Mouse (Mus musculus) embryonic facial prominence, embryonic 14.5 days (tissue): Measurements from ENCODE around the gene Pigl. TPM values are rescaled to one million over a fixed set of nuclear protein-coding genes. Genes with fewer than 3 reads are reported as not detected.

Source experiments
- ATAC-seq: fragments of 200-750 bp; cut with Nextera tagmentation; 2 replicates; pipeline ENCODE4 v1.8.0; 2017; ENCODE audit warnings: low read depth, moderate number of reproducible peaks, moderate TSS enrichment
- DNase-seq: peaks from one replicate; pipeline ENCODE4 v3.0.0-alpha.2; 2015; ENCODE audit warnings: low spot score
- H3K27ac ChIP-seq: fragments of 300-500 bp; sonication (generic); replicated peaks from 2 replicates; pipeline ENCODE4 v1.5.1; 2014; ENCODE audit warnings: low read depth, mild to moderate bottlenecking, low read length, moderate library complexity
- H3K27me3 ChIP-seq: fragments of 300-500 bp; sonication (generic); replicated peaks from 2 replicates; pipeline ENCODE4 v1.6.1; 2014; ENCODE audit warnings: low read length; ENCODE audit not compliant: control insufficient read depth, insufficient read depth
- H3K36me3 ChIP-seq: fragments of 300-500 bp; sonication (generic); 2 replicates; pipeline ENCODE4 v1.6.1; 2014; ENCODE audit warnings: low read length, mixed read lengths; ENCODE audit not compliant: control insufficient read depth, insufficient read depth
- H3K4me1 ChIP-seq: fragments of 300-500 bp; sonication (generic); 2 replicates; pipeline ENCODE4 v1.6.1; 2014; ENCODE audit warnings: antibody characterized with exemption, low read length; ENCODE audit not compliant: control insufficient read depth, insufficient read depth
- H3K4me2 ChIP-seq: fragments of 300-500 bp; sonication (generic); 2 replicates; pipeline ENCODE4 v1.6.1; 2014; ENCODE audit warnings: low read depth, mild to moderate bottlenecking, low read length, moderate library complexity, mixed read lengths
- H3K4me3 ChIP-seq: fragments of 300-500 bp; sonication (generic); 2 replicates; pipeline ENCODE4 v1.5.1; 2014; ENCODE audit warnings: low read depth, mild to moderate bottlenecking, low read length
- H3K9ac ChIP-seq: fragments of 300-500 bp; sonication (generic); 2 replicates; pipeline ENCODE4 v1.6.1; 2014; ENCODE audit warnings: low read depth, mild to moderate bottlenecking, low read length, moderate library complexity, mixed read lengths
- H3K9me3 ChIP-seq: fragments of 300-500 bp; sonication (generic); 2 replicates; pipeline ENCODE4 v1.6.1; 2016; ENCODE audit warnings: low read length; ENCODE audit not compliant: control insufficient read depth
- WGBS: fragments of 180-500 bp; shearing (Covaris S2); extraction: QIAGEN DNeasy Blood & Tissue Kit; methylation state at CpG from one replicate; pipeline ENCODE4 v1.1.7; 2014; 5-methylcytosine and 5-hydroxymethylcytosine counted together
- polyA plus RNA-seq: library from polyadenylated mRNA; unstranded; fragments of >200 nt; fragmentation: Nextera tagmentation; extraction: Ambion mirVana; gene quantifications from 2 replicates; pipeline ENCODE4 v1.2.1, GENCODE M21; 2014

Pigl gene
- polyA plus RNA-seq, result 6.6 and 8.5 TPM in 2 replicates

DNA sequence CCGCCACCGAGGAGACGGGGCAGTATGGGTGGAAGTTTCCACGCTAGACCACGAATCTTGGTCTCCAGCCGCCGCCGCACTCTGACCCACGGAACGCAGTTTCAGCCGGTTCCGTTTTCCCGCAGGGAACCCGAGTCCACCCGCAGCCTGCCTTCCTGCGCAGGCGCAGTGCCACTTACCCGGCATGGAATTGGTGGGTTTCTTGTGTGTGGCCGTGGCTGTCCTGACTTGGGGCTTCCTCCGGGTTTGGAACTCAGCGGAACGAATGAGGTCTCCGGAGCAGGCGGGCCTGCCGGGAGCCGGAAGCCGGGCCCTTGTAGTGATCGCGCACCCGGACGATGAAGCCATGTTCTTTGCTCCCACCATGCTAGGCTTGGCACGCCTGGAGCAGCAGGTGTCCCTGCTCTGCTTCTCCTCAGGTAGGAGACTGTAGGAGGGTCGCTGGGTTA lies at the start of gene Pigl, which contains the start of gene Ncor1:
Gene Pigl, plus strand, starts transcription at position 185 of the 449 bp plus-strand sequence.
Gene Ncor1, minus strand, starts transcription at position 266 of the 449 bp plus-strand sequence.
- Histone ChIP-seq H3K4me2 (peak within 1 kb of the TSS; percentile 87), H3K9ac (peak within 1 kb of the TSS; percentile 99), H3K4me1 (peaks cover 3% of the 10 kb centered on the region; the same call in 1 of the 2 replicates), H3K9me3 (no peaks in the 10 kb centered on the region), H3K4me3 (peak within 1 kb of the TSS; percentile 97), H3K36me3 (0 out of 2 replicates have a peak, but pooled peaks cover 2% of the 10 kb centered on the region), H3K27ac (peak within 1 kb of the TSS; percentile 97), H3K27me3 (no peaks in the 10 kb centered on the region)
- WGBS, result under 1% methylated on average over 32 of the region's 33 CpGs
- DNase-seq, result peak; percentile 93
- peak; percentile 72 for ATAC-seq

DNA sequence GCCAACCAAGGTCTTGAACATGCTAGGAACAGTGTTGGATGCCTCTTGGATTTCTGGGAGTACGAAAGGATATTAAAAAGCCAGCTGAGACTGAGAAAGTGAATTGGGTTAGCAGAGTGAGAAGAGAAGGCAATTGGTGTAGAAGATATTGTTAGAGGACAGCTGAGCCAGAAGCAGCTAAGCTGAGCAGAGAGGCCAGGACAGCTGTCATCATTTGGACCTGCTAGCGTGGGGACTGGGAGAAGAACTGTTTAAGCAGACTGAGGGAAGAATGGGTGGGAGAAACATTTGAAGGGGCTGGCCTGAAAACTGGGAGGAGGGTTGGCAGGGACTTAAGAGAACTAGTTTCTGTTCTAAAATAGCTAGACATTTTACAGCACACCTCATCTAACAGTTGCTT lies 49.4 kb upstream of the Pigl start:
- Histone ChIP-seq H3K9me3 (no peaks in the 10 kb centered on the region), H3K4me1 (no peaks in the 10 kb centered on the region), H3K27me3 (no peaks in the 10 kb centered on the region), H3K9ac (no peak overlapping the region), H3K4me2 (no peak overlapping the region), H3K36me3 (peaks cover 50% of the 10 kb centered on the region), H3K27ac (no peak overlapping the region), H3K4me3 (no peak overlapping the region)
- WGBS, result 87% methylated on average over 2 of the region's 2 CpGs
- ATAC-seq (no peak), DNase-seq (no peak)

DNA sequence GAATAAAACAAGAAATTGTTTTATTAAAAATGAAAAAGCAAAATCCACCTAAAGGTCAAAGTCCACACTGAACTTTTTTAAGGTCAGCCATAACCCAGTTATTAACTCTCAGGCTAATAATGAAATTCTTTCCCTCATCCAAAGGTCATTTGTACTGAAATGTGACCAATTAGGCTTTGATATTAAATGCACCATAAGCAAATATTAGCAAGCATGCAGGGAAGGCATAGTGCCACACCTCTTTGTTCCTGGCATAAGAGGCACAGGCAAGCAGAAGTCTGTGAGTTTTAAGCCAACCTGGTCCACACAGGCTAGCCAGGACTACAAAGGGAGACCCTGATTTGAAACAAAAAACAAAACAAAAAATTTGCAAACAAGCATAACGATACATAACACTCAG lies 48.6 kb upstream of the Pigl start:
- Histone ChIP-seq H3K27me3 (no peaks in the 10 kb centered on the region), H3K36me3 (peaks cover 55% of the 10 kb centered on the region), H3K9ac (no peak overlapping the region), H3K4me1 (no peaks in the 10 kb centered on the region), H3K27ac (no peak overlapping the region), H3K9me3 (no peaks in the 10 kb centered on the region), H3K4me3 (no peak overlapping the region), H3K4me2 (no peak overlapping the region)
- ATAC-seq (no peak), DNase-seq (no peak)
- WGBS, result 95% methylated on average over 1 of the region's 1 CpGs

DNA sequence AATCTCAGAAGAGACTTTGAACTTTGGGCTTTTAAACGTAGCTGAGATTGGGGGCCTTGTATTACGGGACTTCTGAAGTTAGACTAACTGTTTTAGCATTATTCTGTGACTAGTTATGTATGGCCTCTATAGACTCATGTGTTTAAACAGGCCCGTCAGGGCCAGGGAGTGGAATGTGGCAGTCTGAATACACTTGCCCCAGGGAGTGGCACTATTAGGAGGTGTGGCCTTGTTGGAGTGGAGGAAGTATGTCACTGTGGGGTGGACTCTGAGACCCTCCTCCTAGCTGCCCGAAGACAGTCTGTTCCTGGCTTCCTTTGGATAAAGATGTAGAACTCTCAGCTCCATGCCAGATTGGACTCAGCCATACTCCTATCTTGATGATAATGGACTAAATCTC lies 43.2 kb upstream of the Pigl start:
- Histone ChIP-seq H3K4me3 (no peak overlapping the region), H3K36me3 (peaks cover 64% of the 10 kb centered on the region), H3K9ac (no peak overlapping the region), H3K27me3 (no peaks in the 10 kb centered on the region), H3K27ac (no peak overlapping the region), H3K4me1 (no peaks in the 10 kb centered on the region), H3K4me2 (no peak overlapping the region), H3K9me3 (no peaks in the 10 kb centered on the region)
- DNase-seq, result no peak
- WGBS, result 91% methylated on average over 4 of the region's 4 CpGs
- no peak for ATAC-seq

DNA sequence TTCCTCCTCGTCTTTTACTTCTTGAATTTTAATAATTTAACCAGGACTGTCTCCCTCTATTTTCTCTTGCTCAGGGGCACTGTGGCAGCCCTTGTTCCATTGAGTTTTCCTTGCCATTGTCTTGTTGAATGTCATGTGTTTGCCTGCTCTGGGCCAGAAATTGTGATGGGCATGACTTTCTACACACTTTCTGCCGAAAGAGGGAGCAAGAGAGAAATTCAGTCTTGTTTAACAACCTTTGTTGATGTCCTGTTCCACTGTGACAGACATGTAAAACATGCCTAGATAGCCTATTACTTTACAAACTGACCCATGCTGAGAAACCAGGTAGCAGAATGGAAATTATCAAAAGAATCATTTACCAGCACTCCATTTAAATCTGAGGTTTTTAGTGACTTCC lies 33.7 kb upstream of the Pigl start:
- DNase-seq (no peak), ATAC-seq (no peak)
- peaks cover 45% of the 10 kb centered on the region for H3K36me3 ChIP-seq
- H3K9me3 ChIP-seq, result no peaks in the 10 kb centered on the region
- WGBS, result 76% methylated on average over 2 of the region's 2 CpGs
- H3K4me2 ChIP-seq, result no peak overlapping the region
- H3K27me3 ChIP-seq, result no peaks in the 10 kb centered on the region
- H3K4me3 ChIP-seq, result no peak overlapping the region
- no peaks in the 10 kb centered on the region for H3K4me1 ChIP-seq
- no peak overlapping the region for H3K27ac ChIP-seq
- H3K9ac ChIP-seq, result no peak overlapping the region

DNA sequence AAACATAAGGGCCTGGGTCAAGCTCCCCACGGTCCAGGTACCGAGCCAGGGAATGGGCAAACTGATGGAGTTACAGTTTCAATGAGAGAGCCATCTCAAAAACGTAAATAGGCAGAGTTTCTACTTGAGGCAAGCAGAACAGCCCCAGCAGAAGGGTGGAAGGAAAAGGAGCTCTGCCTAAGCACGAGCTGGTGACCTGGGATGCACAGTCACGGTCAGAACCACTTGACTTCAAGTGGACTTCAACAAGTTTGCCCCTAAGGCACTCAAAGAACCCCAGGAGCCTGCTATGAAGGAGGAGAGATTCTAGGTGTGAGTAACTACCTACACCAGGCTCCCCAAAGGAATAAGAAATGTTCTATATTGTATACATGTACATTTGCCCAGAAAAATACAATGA lies 32.0 kb upstream of the Pigl start:
- 96% methylated on average over 5 of the region's 5 CpGs for WGBS
- Histone ChIP-seq H3K36me3 (peaks cover 52% of the 10 kb centered on the region), H3K4me2 (no peak overlapping the region), H3K4me3 (no peak overlapping the region), H3K9ac (no peak overlapping the region), H3K27ac (no peak overlapping the region), H3K9me3 (no peaks in the 10 kb centered on the region), H3K4me1 (no peaks in the 10 kb centered on the region), H3K27me3 (no peaks in the 10 kb centered on the region)
- ATAC-seq (no peak), DNase-seq (no peak)

DNA sequence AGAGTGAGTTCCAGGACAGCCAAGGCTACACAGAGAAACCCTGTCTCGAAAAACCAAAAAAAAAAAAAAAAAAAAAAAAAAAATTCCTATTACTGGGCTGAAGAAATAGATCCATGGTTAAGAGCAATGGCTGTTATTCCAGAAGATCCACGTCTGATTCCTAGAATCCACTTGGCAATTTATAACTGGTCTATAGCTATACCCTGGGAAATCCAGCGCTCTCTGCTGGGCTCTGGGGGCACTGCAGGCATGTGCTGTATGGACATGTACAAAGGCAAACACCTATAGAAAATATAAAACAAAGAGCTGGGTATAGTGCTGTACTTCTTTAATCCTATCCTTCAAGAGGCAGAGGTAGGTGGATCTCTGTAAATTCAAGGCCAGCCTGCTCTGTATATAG lies 31.2 kb upstream of the Pigl start:
- Histone ChIP-seq H3K27ac (no peak overlapping the region), H3K4me2 (no peak overlapping the region), H3K9ac (no peak overlapping the region), H3K4me3 (no peak overlapping the region), H3K27me3 (no peaks in the 10 kb centered on the region), H3K9me3 (no peaks in the 10 kb centered on the region), H3K36me3 (peaks cover 51% of the 10 kb centered on the region), H3K4me1 (no peaks in the 10 kb centered on the region)
- 81% methylated on average over 2 of the region's 3 CpGs for WGBS
- no peak for ATAC-seq
- DNase-seq, result no peak

DNA sequence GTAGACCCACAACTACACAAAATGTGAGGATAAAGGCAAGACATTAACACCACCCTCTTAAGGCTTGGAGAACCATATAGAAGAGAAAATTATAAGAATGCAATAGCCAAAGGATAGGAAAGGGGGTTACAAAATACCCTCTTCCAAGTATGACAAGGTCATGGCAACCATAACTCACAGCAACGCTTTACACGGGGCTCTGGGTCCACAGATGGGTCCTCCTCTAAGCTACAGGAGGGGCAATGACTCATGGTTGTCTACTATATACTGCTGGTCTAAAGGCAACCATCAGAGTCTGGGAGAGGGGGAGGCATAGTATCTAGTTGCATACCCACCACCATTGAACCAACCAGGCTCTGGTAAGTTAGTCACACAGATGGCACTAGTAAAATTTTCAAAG lies 26.0 kb upstream of the Pigl start:
- H3K27me3 ChIP-seq, result no peaks in the 10 kb centered on the region
- ATAC-seq, result no peak
- H3K36me3 ChIP-seq, result peaks cover 57% of the 10 kb centered on the region
- WGBS, result 93% methylated on average over 2 of the region's 2 CpGs
- H3K4me1 ChIP-seq, result no peaks in the 10 kb centered on the region
- no peaks in the 10 kb centered on the region for H3K9me3 ChIP-seq
- H3K4me3 ChIP-seq, result no peak overlapping the region
- H3K27ac ChIP-seq, result no peak overlapping the region
- H3K4me2 ChIP-seq, result no peak overlapping the region
- H3K9ac ChIP-seq, result no peak overlapping the region
- DNase-seq, result no peak

DNA sequence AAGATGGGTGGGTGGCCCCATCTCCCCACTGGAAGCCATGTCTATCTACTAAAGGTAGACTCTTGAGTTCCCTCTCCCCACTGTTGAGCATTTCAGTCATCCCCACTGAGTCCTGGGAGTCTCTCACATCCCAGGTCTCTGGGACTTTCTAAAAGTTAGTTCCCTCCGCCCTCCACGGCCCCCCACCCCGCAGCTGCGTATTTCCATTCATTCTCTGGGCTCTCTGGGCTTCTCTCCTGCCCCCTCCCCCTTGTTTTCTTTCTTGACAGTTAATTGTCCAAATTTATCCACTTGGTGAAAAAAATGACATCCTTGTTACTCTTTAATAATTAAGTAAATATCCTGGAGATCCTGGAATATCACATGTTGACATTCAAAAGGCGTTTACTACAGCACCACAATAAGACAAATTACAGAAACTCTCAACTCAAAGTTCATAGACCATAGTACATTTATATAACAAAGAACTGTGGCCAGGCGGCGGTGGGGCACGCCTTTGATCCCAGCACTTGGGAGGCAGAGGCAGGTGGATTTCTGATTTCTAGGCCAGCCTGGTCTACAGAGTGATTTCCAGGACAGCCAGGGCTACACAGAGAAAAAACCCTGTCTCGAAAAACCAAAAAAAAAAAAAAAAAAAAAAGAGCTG lies 17.5 kb upstream of the Pigl start:
- ATAC-seq (no peak), DNase-seq (no peak)
- WGBS, result 96% methylated on average over 9 of the region's 9 CpGs
- Histone ChIP-seq H3K36me3 (peaks cover 21% of the 10 kb centered on the region), H3K9me3 (no peaks in the 10 kb centered on the region), H3K4me1 (no peaks in the 10 kb centered on the region), H3K4me3 (no peak overlapping the region), H3K9ac (no peak overlapping the region), H3K4me2 (no peak overlapping the region), H3K27ac (no peak overlapping the region), H3K27me3 (no peaks in the 10 kb centered on the region)
